Mouse (Mus musculus) intestine, postnatal 0 days (tissue): ENCODE measurements around the gene Olfr1342. TPM values are rescaled to one million over a fixed set of nuclear protein-coding genes. Genes with fewer than 3 reads are reported as not detected.

Experiments used
- ATAC-seq: fragments of 200-750 bp; cut with Nextera tagmentation; 2 replicates; pipeline ENCODE4 v1.8.0; 2017; ENCODE audit warnings: mild to moderate bottlenecking, moderate TSS enrichment, moderate library complexity
- H3K27ac ChIP-seq: fragments of 300-500 bp; sonication (generic); 2 replicates; pipeline ENCODE4 v1.5.1; 2014; ENCODE audit warnings: mild to moderate bottlenecking, low read depth, low read length, moderate library complexity
- H3K27me3 ChIP-seq: fragments of 300-500 bp; sonication (generic); replicated peaks from 2 replicates; pipeline ENCODE4 v1.6.1; 2014; ENCODE audit warnings: low read length, mixed read lengths; ENCODE audit not compliant: control insufficient read depth, insufficient read depth
- H3K36me3 ChIP-seq: fragments of 300-500 bp; sonication (generic); 2 replicates; pipeline ENCODE4 v1.6.1; 2014; ENCODE audit warnings: mild to moderate bottlenecking, moderate library complexity; ENCODE audit not compliant: control insufficient read depth, insufficient read depth
- H3K4me1 ChIP-seq: fragments of 300-500 bp; sonication (generic); replicated peaks from 2 replicates; pipeline ENCODE4 v1.6.1; 2014; ENCODE audit warnings: antibody characterized with exemption, low read length, mixed read lengths; ENCODE audit not compliant: control insufficient read depth, insufficient read depth
- H3K4me2 ChIP-seq: fragments of 300-500 bp; sonication (generic); replicated peaks from 2 replicates; pipeline ENCODE4 v1.6.1; 2014; ENCODE audit warnings: low read depth, mild to moderate bottlenecking, moderate library complexity
- H3K4me3 ChIP-seq: fragments of 300-500 bp; sonication (generic); 2 replicates; pipeline ENCODE4 v1.5.1; 2014; ENCODE audit warnings: low read depth, low read length
- H3K9ac ChIP-seq: fragments of 300-500 bp; sonication (generic); 2 replicates; pipeline ENCODE4 v1.6.1; 2014; ENCODE audit warnings: mild to moderate bottlenecking, low read depth, low read length
- H3K9me3 ChIP-seq: fragments of 300-500 bp; sonication (generic); 2 replicates; pipeline ENCODE4 v1.6.1; 2016; ENCODE audit warnings: mixed run types; ENCODE audit not compliant: control insufficient read depth
- CTCF ChIP-seq: sonication (generic); IDR thresholded peaks from 2 replicates; pipeline ENCODE4 v1.5.1; 2016; ENCODE audit warnings: low read depth, mild to moderate bottlenecking, control low read depth, antibody characterized with exemption, moderate library complexity
- WGBS: fragments of 180-500 bp; shearing (Covaris S2); extraction: QIAGEN DNeasy Blood & Tissue Kit; methylation state at CpG from one replicate; pipeline ENCODE4 v1.1.7; 2014; 5-methylcytosine and 5-hydroxymethylcytosine counted together
- polyA plus RNA-seq: library from polyadenylated mRNA; unstranded; fragments of >200 nt; fragmentation: Nextera tagmentation; extraction: Ambion mirVana; gene quantifications from 2 replicates; pipeline ENCODE4 v1.2.1, GENCODE M21; 2015

Olfr1342 gene
- polyA plus RNA-seq: not detected in 2 replicates

- Histone ChIP-seq H3K4me3 (no peak within 1 kb of the TSS), H3K27me3 (no peaks in the 10 kb centered on the region), H3K9me3 (no peaks in the 10 kb centered on the region), H3K4me2 (no peak within 1 kb of the TSS), H3K27ac (no peak within 1 kb of the TSS), H3K9ac (no peak within 1 kb of the TSS), H3K4me1 (no peaks in the 10 kb centered on the region), H3K36me3 (no peaks in the 10 kb centered on the region)
- ATAC-seq: no peak
- whole genome bisulfite sequencing: 57% methylated on average over 12 of the region's 12 CpGs
- TF ChIP-seq CTCF: no peak
Observed at GRCm38 (mm10) chr4:118692412-118692973, at the start of gene Olfr1342. Olfr1342 (minus strand) TSS chr4:118692756.

GRCm38 (mm10) chr4:118741881-118742280, 49.3 kb upstream of the Olfr1342 start:
- H3K9ac ChIP-seq: no peak overlapping the region
- TF ChIP-seq CTCF: no peak
- H3K4me3 ChIP-seq: no peak overlapping the region
- no peaks in the 10 kb centered on the region for H3K27me3 ChIP-seq
- H3K4me2 ChIP-seq: no peak overlapping the region
- no peaks in the 10 kb centered on the region for H3K4me1 ChIP-seq
- WGBS: 26% methylated on average over 16 of the region's 16 CpGs
- H3K36me3 ChIP-seq: no peaks in the 10 kb centered on the region
- no peaks in the 10 kb centered on the region for H3K9me3 ChIP-seq
- H3K27ac ChIP-seq: no peak overlapping the region
- ATAC-seq: no peak

- TF ChIP-seq CTCF: no peak
- Histone ChIP-seq H3K4me3 (no peak overlapping the region), H3K9me3 (no peaks in the 10 kb centered on the region), H3K4me1 (no peaks in the 10 kb centered on the region), H3K27ac (no peak overlapping the region), H3K9ac (no peak overlapping the region), H3K36me3 (no peaks in the 10 kb centered on the region), H3K4me2 (no peak overlapping the region), H3K27me3 (no peaks in the 10 kb centered on the region)
- no peak for ATAC-seq
- WGBS: 5% methylated on average over 11 of the region's 11 CpGs
Observed at GRCm38 (mm10) chr4:118740988-118741698, 48.6 kb upstream of the Olfr1342 start.

- WGBS: 76% methylated on average over 3 of the region's 3 CpGs
- Histone ChIP-seq H3K27me3 (no peaks in the 10 kb centered on the region), H3K4me1 (no peaks in the 10 kb centered on the region), H3K9ac (no peak overlapping the region), H3K4me2 (no peak overlapping the region), H3K4me3 (no peak overlapping the region), H3K9me3 (no peaks in the 10 kb centered on the region), H3K36me3 (no peaks in the 10 kb centered on the region), H3K27ac (no peak overlapping the region)
- no peak for ATAC-seq
- TF ChIP-seq CTCF: no peak
Observed at GRCm38 (mm10) chr4:118739574-118739973, 47.0 kb upstream of the Olfr1342 start.

- WGBS: 100% methylated on average over 1 of the region's 1 CpGs
- H3K4me3 ChIP-seq: no peak within 1 kb of the TSS
- no peaks in the 10 kb centered on the region for H3K36me3 ChIP-seq
- no peak for ATAC-seq
- no peak for TF ChIP-seq CTCF
- H3K4me1 ChIP-seq: no peaks in the 10 kb centered on the region
- H3K4me2 ChIP-seq: no peak within 1 kb of the TSS
- no peaks in the 10 kb centered on the region for H3K9me3 ChIP-seq
- no peaks in the 10 kb centered on the region for H3K27me3 ChIP-seq
- no peak within 1 kb of the TSS for H3K27ac ChIP-seq
- H3K9ac ChIP-seq: no peak within 1 kb of the TSS
Observed at GRCm38 (mm10) chr4:118731875-118732274, 39.3 kb upstream of the Olfr1342 start, which contains the start of gene Olfr1339. Olfr1339 (plus strand) TSS chr4:118732175.

- no peaks in the 10 kb centered on the region for H3K36me3 ChIP-seq
- no peaks in the 10 kb centered on the region for H3K9me3 ChIP-seq
- no peak overlapping the region for H3K9ac ChIP-seq
- no peak overlapping the region for H3K4me2 ChIP-seq
- WGBS: 49% methylated on average over 10 of the region's 10 CpGs
- no peak overlapping the region for H3K27ac ChIP-seq
- no peak for TF ChIP-seq CTCF
- H3K4me1 ChIP-seq: no peaks in the 10 kb centered on the region
- no peaks in the 10 kb centered on the region for H3K27me3 ChIP-seq
- H3K4me3 ChIP-seq: no peak overlapping the region
- ATAC-seq: no peak
Observed at GRCm38 (mm10) chr4:118721742-118722483, 29.4 kb upstream of the Olfr1342 start.
